Mouse (Mus musculus) E14TG2a.4 (cell line): Measurements from ENCODE around the gene Tctn1.

Experiments
- CTCF ChIP-seq: conservative IDR thresholded peaks from 2 replicates; pipeline ENCODE4 v1.5.1; 2014; ENCODE audit warnings: low read length
- POU5F1 ChIP-seq: IDR thresholded peaks from 2 replicates; pipeline ENCODE4 v1.6.1; 2014; ENCODE audit warnings: low read length, borderline replicate concordance

DNA sequence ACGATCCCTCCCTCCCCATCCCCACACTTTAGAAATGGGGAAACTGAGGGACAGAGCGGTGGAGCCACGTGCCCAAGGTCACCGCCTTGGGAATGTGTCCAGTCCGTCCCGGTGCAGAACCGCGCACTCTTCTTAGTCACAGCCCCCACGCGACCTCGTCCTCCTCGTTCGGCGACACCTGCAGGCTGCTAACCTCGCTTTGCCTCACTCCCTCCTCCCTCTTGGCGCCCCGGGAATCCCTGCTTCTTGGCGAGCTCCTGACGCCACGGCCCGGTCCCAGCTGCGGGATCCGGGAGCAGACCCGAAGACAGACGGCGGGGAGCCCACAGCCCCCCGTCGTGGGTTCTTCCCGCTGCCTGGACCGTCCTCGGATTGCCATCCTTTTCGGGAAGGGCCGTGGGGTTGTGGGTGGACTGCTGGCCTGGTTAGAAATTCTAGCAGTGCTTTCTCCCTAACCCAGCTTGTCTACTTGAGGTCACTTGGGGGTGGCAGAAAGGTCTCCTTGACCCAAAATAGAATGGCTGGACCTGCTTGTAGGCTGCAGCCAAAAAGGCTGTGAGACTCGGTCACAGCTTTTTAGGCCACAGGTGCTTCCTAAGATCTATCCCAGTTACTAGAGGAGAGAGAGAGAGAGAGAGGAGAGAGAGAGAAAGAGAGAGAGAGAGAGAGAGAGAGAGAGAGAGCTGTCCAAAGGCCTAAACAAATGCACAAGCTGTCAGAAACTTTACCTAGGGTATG lies 20.9 kb upstream of the Tctn1 start:
- TF ChIP-seq CTCF = no peak
- no peak for TF ChIP-seq POU5F1
